Mouse (Mus musculus) liver, postnatal 0 days (tissue): ENCODE data around the gene Apobec3.

Experiments used
- CTCF ChIP-seq: sonication (generic); IDR thresholded peaks from 2 replicates; pipeline ENCODE4 v1.5.1; 2016; ENCODE audit warnings: antibody characterized with exemption, low read depth
- EP300 ChIP-seq: IDR thresholded peaks from 2 replicates; pipeline ENCODE4 v1.6.1; 2016; ENCODE audit warnings: antibody characterized with exemption, low read depth, mild to moderate bottlenecking

DNA sequence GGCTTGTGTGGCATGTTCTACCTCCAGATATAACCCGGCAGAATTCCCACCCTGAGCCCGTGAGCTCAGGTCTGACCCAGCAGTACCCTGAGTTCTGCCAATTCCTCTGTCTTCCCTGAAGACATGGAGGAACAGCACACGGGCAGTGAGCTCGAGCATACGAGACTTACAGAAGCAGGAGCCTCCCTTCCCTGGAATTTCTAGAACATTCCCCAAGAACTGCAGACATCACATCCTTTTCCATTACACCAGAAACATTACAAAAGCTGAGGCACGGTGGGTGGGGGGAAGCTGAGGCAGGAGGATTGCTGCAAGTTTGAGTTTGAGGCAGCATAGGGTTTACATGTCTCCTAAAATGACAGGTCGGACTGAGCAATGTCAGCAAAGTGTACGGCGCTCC lies 31.6 kb upstream of the Apobec3 start:
- TF ChIP-seq CTCF (no peak), EP300 (no peak)
